Mouse (Mus musculus): ENCODE results near the gene Slit3. TPM values are rescaled to one million over a fixed set of nuclear protein-coding genes. Genes with fewer than 3 reads are reported as not detected.

Slit3 gene
- total and polyA plus RNA-seq, 3 experiments = not detected

GRCm38 (mm10) chr11:35527816-35528462 is 406.9 kb downstream of the Slit3 start:
- no peaks in the 10 kb centered on the region for H3K79me2 ChIP-seq (ENCODE audit: control insufficient read depth, insufficient read depth, low read length, poor library complexity)
- no peak for TF ChIP-seq POLR2A (IDR thresholded peaks at IDR 0.05; ENCODE audit: control insufficient read depth in 1 of 2, insufficient read depth in 1 of 2, low read depth in 1 of 2, low read length in 2 of 2, poor library complexity in 1 of 2)
- H3K27ac ChIP-seq (ENCODE audit: control insufficient read depth, low read depth, low read length) = no peak overlapping the region
- H3K9ac ChIP-seq (ENCODE audit: control insufficient read depth, low read depth, low read length, poor library complexity, severe bottlenecking) = no peak overlapping the region
- H3K36me3 ChIP-seq (ENCODE audit: control insufficient read depth in 1 of 2, insufficient read depth in 2 of 2, low read length in 2 of 2) = no peaks in the 10 kb centered on the region
- no peaks in the 10 kb centered on the region for H3K4me1 ChIP-seq (ENCODE audit: control insufficient read depth in 1 of 2, insufficient read depth in 2 of 2, low read length in 2 of 2)
- H3K4me3 ChIP-seq (ENCODE audit: control insufficient read depth in 1 of 2, insufficient read depth in 1 of 2, low read depth in 2 of 2, low read length in 2 of 2) = no peak overlapping the region
- H3K9me3 ChIP-seq (replicated peaks; ENCODE audit: insufficient read depth, low read length) = no peaks in the 10 kb centered on the region
- no peak for DNase-seq (ENCODE audit: low read depth, low spot score)
- H3K27me3 ChIP-seq (ENCODE audit: control insufficient read depth in 1 of 2, insufficient read depth in 2 of 2, low read length in 2 of 2) = no peaks in the 10 kb centered on the region

- no peak for TF ChIP-seq ZNF384 (IDR thresholded peaks at IDR 0.05; ENCODE audit: low read depth, low read length)
- TF ChIP-seq UBTF (IDR thresholded peaks at IDR 0.05; ENCODE audit: borderline replicate concordance, insufficient read depth, low read depth, low read length) = no peak
- TF ChIP-seq NRF1 (IDR thresholded peaks at IDR 0.05; ENCODE audit: insufficient read depth, low read depth, low read length, poor library complexity, severe bottlenecking) = no peak
- no peak for TF ChIP-seq TAL1 (IDR thresholded peaks at IDR 0.05; ENCODE audit: low read length)
- TF ChIP-seq SIN3A (IDR thresholded peaks at IDR 0.05; ENCODE audit: low read length) = no peak
- no peak for TF ChIP-seq JUND (IDR thresholded peaks at IDR 0.05; ENCODE audit: low read depth, low read length)
- no peak for TF ChIP-seq USF1 (IDR thresholded peaks at IDR 0.05; ENCODE audit: low read depth, low read length)
- TF ChIP-seq MXI1 (IDR thresholded peaks at IDR 0.05; ENCODE audit: low read depth, low read length) = no peak
- TF ChIP-seq POLR2AphosphoS2 (IDR thresholded peaks at IDR 0.05; ENCODE audit: low read length) = no peak
- TF ChIP-seq NELFE (IDR thresholded peaks at IDR 0.05; ENCODE audit: low read depth, low read length) = no peak
- TF ChIP-seq ELF1 (IDR thresholded peaks at IDR 0.05; ENCODE audit: low read depth, low read length) = no peak
- TF ChIP-seq ZC3H11A (IDR thresholded peaks at IDR 0.05; ENCODE audit: low read depth, low read length) = no peak
- no peak for TF ChIP-seq HCFC1 (IDR thresholded peaks at IDR 0.05; ENCODE audit: low read depth, low read length)
- no peak for TF ChIP-seq BHLHE40 (IDR thresholded peaks at IDR 0.05; ENCODE audit: borderline replicate concordance, low read depth, low read length)
- no peak for TF ChIP-seq MAZ (IDR thresholded peaks at IDR 0.05; ENCODE audit: low read depth, low read length)
- no peak for TF ChIP-seq CHD1 (IDR thresholded peaks at IDR 0.05; ENCODE audit: low read depth, low read length)
- TF ChIP-seq MAFK (IDR thresholded peaks at IDR 0.05; ENCODE audit: borderline replicate concordance, low read depth, low read length) = no peak
- no peak for TF ChIP-seq POLR2AphosphoS5 (IDR thresholded peaks at IDR 0.05; ENCODE audit: borderline replicate concordance, low read depth, low read length)
- Histone ChIP-seq H3K9me3 (replicated peaks; ENCODE audit: insufficient read depth, low read length) (no peaks in the 10 kb centered on the region), H3K36me3 (ENCODE audit: control insufficient read depth in 1 of 2, insufficient read depth in 2 of 2, low read length in 2 of 2) (no peaks in the 10 kb centered on the region)
Observed at GRCm38 (mm10) chr11:35535027-35535426, 414.0 kb downstream of the Slit3 start.

More at GRCm38 (mm10) chr11:35535027-35535426, 414.0 kb downstream of the Slit3 start:
- no peak overlapping the region for H3K4me3 ChIP-seq (ENCODE audit: control insufficient read depth in 1 of 2, insufficient read depth in 1 of 2, low read depth in 2 of 2, low read length in 2 of 2)
- no peaks in the 10 kb centered on the region for H3K4me1 ChIP-seq (ENCODE audit: control insufficient read depth in 1 of 2, insufficient read depth in 2 of 2, low read length in 2 of 2)
- H3K9ac ChIP-seq (ENCODE audit: control insufficient read depth, low read depth, low read length, poor library complexity, severe bottlenecking) = no peak overlapping the region
- H3K79me2 ChIP-seq (ENCODE audit: control insufficient read depth, insufficient read depth, low read length, poor library complexity) = no peaks in the 10 kb centered on the region
- no peak for DNase-seq (ENCODE audit: low read depth, low spot score)
- no peak overlapping the region for H3K27ac ChIP-seq (ENCODE audit: control insufficient read depth, low read depth, low read length)
- no peaks in the 10 kb centered on the region for H3K27me3 ChIP-seq (ENCODE audit: control insufficient read depth in 1 of 2, insufficient read depth in 2 of 2, low read length in 2 of 2)

Data from MEL (cell line).